Mouse (Mus musculus): ENCODE measurements around the gene Mast2.

DNA sequence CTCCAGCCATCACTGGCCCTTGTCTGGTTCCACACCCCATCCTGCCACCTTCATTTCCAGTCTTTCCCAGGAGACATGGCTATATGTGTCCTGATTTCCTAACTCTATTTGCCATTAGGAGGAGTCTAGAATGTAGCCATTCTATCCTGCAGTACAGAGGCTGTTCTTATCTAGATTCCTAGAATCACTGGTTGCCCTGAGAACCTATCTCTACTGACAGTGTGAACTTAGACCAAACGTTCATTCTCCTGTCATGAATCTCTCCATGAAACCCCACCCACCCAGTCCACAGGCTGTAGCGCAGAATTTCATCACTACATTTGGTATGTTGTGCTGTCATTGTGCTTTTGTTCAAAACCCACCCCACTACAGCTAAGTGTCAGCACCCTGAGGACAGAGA is 17.3 kb upstream of the Mast2 start:
- TF ChIP-seq CTCF (IDR thresholded peaks at IDR 0.05; ENCODE audit: extremely low read depth, insufficient read length, insufficient replicate concordance, low read depth, low read length), result no peak
- no peak for TF ChIP-seq POLR2A (IDR thresholded peaks at IDR 0.05; ENCODE audit: low read depth, low read length)

Measured in small intestine, adult 2 months (tissue).